Mouse (Mus musculus): ENCODE measurements around the gene Ccdc180. TPM values are rescaled to one million over a fixed set of nuclear protein-coding genes. Genes with fewer than 3 reads are reported as not detected.

Ccdc180 gene
- polyA plus RNA-seq, 1 experiment from 2014 or later: 0.05 TPM

DNA sequence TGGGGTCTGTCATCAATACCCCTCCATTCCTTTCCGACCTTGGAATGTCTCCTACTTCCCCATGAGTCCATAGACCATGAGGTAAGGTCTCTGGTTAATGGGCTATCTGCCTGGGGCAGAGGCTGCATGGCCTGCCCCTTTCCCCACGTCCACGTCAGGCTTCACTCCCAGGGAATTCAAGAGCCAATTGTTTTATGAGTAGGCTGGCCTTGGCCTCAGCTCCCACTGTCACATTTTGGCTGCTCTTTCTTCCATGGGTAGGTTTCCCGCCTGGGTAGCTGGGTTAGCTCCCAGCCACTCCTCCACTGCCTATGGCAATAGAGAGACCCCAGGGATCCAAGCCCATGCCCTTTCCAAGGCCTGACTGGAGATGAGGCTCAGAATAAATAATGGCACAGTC lies 38.5 kb downstream of the Ccdc180 start:
- no peaks in the 10 kb centered on the region for H3K36me3 ChIP-seq (ENCODE audit: control insufficient read depth, insufficient read depth, low read length)
- H3K9ac ChIP-seq (ENCODE audit: low read length): no peak overlapping the region
- H3K4me2 ChIP-seq (ENCODE audit: low read depth): no peak overlapping the region
- no peaks in the 10 kb centered on the region for H3K27me3 ChIP-seq (ENCODE audit: control insufficient read depth, insufficient read depth, low read length)
- DNase-seq (ENCODE audit: low spot score): no peak
- H3K9me3 ChIP-seq (ENCODE audit: control insufficient read depth, low read length): no peaks in the 10 kb centered on the region
- WGBS: 72% methylated on average over 4 of the region's 4 CpGs
- no peaks in the 10 kb centered on the region for H3K4me1 ChIP-seq (ENCODE audit: control insufficient read depth, insufficient read depth, low read length)
- no peak overlapping the region for H3K4me3 ChIP-seq (ENCODE audit: low read depth, low read length)
- ATAC-seq (ENCODE audit: insufficient read depth, low FRiP score, low TSS enrichment): no peak
- H3K27ac ChIP-seq (ENCODE audit: low read depth, low read length): no peak overlapping the region

DNA sequence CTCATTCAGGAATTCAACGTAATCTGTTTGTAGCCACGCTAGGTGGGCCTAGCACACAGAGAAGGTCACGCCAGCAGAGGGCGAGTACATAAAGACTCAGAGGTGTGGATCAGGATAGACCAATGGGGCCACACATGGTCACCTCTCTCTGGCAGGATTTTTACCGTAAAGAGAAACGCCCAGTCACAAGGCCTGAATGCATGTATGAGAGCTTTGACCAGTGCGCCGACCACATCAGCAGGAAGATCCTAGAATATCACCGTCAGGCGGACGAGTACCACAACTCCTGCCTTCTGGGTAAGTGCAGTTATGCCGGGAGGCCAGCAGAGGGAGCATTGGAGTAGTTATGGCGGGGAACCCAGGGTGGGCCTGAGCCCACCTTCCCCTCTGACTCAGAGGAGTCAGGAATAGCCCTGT lies 51.5 kb downstream of the Ccdc180 start:
- peak; percentile 69 for DNase-seq (ENCODE audit: low spot score)
- ATAC-seq (ENCODE audit: insufficient read depth, low FRiP score, low TSS enrichment): no peak
- Histone ChIP-seq H3K27ac (ENCODE audit: low read depth, low read length) (no peak overlapping the region), H3K4me3 (ENCODE audit: low read depth, low read length) (no peak overlapping the region), H3K9me3 (ENCODE audit: control insufficient read depth, low read length) (no peaks in the 10 kb centered on the region), H3K27me3 (ENCODE audit: control insufficient read depth, insufficient read depth, low read length) (no peaks in the 10 kb centered on the region), H3K4me2 (ENCODE audit: low read depth) (no peak overlapping the region), H3K9ac (ENCODE audit: low read length) (no peak overlapping the region), H3K36me3 (ENCODE audit: control insufficient read depth, insufficient read depth, low read length) (no peaks in the 10 kb centered on the region), H3K4me1 (ENCODE audit: control insufficient read depth, insufficient read depth, low read length) (no peaks in the 10 kb centered on the region)
- WGBS: 33% methylated on average over 13 of the region's 13 CpGs

DNA sequence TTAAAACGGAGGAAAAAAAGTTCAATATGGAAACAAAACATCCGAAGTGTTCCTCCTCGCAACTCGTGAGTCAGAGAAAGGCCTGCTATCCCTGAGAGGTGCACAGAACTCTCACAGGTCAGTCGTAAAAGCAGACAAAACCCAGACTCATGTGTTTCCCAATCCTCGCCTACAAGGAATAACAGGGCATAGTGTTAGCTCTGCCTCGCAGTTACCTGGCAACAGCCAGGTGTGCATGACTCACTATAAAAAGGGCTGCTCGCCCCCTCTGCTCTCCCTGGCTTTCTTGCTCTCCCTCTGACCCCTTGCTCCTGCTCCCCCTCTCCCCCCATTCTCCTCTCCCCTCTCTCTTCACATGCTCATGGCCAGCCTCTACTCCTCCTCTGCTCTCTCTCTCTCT lies 57.6 kb downstream of the Ccdc180 start:
- no peaks in the 10 kb centered on the region for H3K36me3 ChIP-seq (ENCODE audit: control insufficient read depth, insufficient read depth, low read length)

DNA sequence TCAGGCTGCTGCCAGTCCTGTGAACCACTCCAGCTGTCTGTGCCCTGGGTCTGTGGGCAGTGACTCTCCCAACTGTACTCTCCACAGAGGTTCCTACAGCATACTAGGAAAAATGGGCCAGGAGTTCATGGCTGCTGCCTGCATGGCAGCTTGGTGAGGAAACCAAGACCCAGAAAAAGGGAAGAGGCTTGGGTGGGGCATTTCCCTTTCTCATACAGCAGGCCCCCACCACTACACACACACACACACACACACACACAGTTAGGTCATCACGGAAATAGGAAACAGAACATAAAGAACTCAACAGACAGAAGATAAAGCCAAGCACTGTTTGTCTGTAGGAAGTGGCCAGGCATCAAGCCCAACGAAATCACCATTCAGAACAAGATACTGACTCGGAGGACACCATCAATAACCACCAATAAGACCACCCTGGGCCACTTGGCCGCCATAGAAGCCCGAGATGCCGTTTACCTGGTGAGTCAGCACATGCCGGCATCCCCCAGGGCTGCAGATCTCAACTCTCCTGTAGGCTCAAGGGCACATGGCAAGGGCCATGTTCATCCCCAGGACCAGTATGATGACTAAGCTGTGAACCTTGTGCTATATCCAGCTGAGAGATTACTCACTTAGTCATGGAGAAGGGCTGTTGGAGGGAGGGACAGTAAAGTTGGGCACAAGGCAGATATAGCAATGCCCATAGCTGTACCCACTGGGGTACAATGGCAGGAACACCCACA lies 59.2 kb downstream of the Ccdc180 start:
- no peak for ATAC-seq (ENCODE audit: insufficient read depth, low FRiP score, low TSS enrichment)
- H3K36me3 ChIP-seq (ENCODE audit: control insufficient read depth, insufficient read depth, low read length): no peaks in the 10 kb centered on the region

More for the DNA sequence above, 57.6 kb downstream of the Ccdc180 start:
- no peak for ATAC-seq (ENCODE audit: insufficient read depth, low FRiP score, low TSS enrichment)
- H3K4me2 ChIP-seq (ENCODE audit: low read depth): no peak overlapping the region
- no peak for DNase-seq (ENCODE audit: low spot score)
- no peak overlapping the region for H3K27ac ChIP-seq (ENCODE audit: low read depth, low read length)
- no peak overlapping the region for H3K9ac ChIP-seq (ENCODE audit: low read length)
- H3K4me3 ChIP-seq (ENCODE audit: low read depth, low read length): no peak overlapping the region
- no peaks in the 10 kb centered on the region for H3K4me1 ChIP-seq (ENCODE audit: control insufficient read depth, insufficient read depth, low read length)
- 82% methylated on average over 8 of the region's 8 CpGs for WGBS
- H3K27me3 ChIP-seq (ENCODE audit: control insufficient read depth, insufficient read depth, low read length): no peaks in the 10 kb centered on the region
- H3K9me3 ChIP-seq (ENCODE audit: control insufficient read depth, low read length): no peaks in the 10 kb centered on the region

DNA sequence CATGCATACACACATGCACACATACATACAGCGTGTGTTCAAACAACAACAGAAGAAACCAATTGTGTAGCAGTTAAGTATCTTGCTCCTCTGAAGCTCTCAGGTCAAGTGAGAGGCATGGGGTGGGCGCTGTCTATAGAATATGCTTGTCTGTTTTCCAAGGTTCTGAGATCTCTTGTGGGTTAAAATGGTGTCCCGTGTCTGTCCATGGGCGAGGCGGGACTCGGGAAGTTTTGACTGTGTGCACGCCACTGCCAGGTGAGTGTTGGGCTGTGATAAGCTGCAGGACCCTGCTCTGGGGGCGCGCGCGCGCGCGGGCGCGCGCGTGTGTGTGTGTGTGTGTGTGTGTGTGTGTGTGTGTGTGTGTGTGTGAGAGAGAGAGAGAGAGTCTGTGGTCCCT lies 61.7 kb downstream of the Ccdc180 start:
- WGBS: 94% methylated on average over 17 of the region's 18 CpGs
- DNase-seq (ENCODE audit: low spot score) (no peak), ATAC-seq (ENCODE audit: insufficient read depth, low FRiP score, low TSS enrichment) (no peak)

More for the DNA sequence above, 59.2 kb downstream of the Ccdc180 start:
- WGBS: 85% methylated on average over 7 of the region's 7 CpGs
- Histone ChIP-seq H3K4me3 (ENCODE audit: low read depth, low read length) (no peak overlapping the region), H3K27me3 (ENCODE audit: control insufficient read depth, insufficient read depth, low read length) (no peaks in the 10 kb centered on the region), H3K4me1 (ENCODE audit: control insufficient read depth, insufficient read depth, low read length) (no peaks in the 10 kb centered on the region), H3K9me3 (ENCODE audit: control insufficient read depth, low read length) (no peaks in the 10 kb centered on the region), H3K4me2 (ENCODE audit: low read depth) (no peak overlapping the region), H3K9ac (ENCODE audit: low read length) (no peak overlapping the region), H3K27ac (ENCODE audit: low read depth, low read length) (no peak overlapping the region)
- DNase-seq (ENCODE audit: low spot score): no peak

DNA sequence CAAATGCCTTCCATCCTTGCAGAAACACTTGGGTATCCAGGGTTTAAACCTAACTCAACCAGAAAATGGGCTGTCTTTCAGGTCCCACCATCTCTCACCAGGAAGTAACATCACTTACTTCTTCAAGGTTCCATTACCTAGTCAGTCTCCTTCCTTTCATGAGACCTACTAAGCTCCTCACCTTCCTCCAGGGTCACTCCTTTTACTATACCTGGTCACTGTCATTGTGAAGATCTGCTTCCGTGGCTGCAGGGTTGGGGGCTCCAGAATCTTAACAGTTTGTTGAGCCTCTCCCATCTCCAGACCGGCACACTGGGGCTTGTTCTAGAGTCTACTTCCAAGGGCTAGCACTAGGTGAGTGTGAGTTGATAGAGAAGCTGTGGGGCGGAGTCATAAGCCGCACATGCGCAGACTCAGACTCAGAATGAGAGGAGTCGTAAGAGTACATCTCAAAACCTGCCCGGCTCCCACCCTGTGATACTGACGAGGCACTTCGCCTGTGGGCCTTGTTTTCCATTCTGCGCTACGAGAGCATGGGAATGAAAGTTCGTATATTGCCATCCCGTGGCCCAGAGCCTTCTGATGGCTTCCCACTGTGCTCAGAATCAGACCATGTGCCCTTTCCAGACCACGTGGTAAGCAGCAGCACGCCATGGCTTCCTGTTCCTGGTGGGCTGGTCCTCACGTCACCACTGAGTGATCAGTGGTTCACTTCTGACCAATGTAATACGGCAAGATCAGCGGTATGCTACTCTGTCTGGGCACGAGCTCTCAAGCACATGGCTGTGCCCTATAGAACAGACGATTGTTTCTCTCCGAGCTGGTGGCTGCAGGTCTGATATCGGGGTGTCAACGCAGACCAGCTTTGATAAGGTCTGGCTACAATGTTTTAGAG lies 63.2 kb downstream of the Ccdc180 start:
- no peaks in the 10 kb centered on the region for H3K27me3 ChIP-seq (ENCODE audit: control insufficient read depth, insufficient read depth, low read length)
- no peak overlapping the region for H3K9ac ChIP-seq (ENCODE audit: low read length)
- ATAC-seq (ENCODE audit: insufficient read depth, low FRiP score, low TSS enrichment) (no peak), DNase-seq (ENCODE audit: low spot score) (no peak)
- H3K4me2 ChIP-seq (ENCODE audit: low read depth): no peak overlapping the region
- no peaks in the 10 kb centered on the region for H3K36me3 ChIP-seq (ENCODE audit: control insufficient read depth, insufficient read depth, low read length)
- H3K4me1 ChIP-seq (ENCODE audit: control insufficient read depth, insufficient read depth, low read length): no peaks in the 10 kb centered on the region
- H3K27ac ChIP-seq (ENCODE audit: low read depth, low read length): no peak overlapping the region
- WGBS: 90% methylated on average over 23 of the region's 23 CpGs
- H3K4me3 ChIP-seq (ENCODE audit: low read depth, low read length): no peak overlapping the region
- H3K9me3 ChIP-seq (ENCODE audit: control insufficient read depth, low read length): no peaks in the 10 kb centered on the region

More for the DNA sequence above, 61.7 kb downstream of the Ccdc180 start:
- Histone ChIP-seq H3K27ac (ENCODE audit: low read depth, low read length) (no peak overlapping the region), H3K4me1 (ENCODE audit: control insufficient read depth, insufficient read depth, low read length) (no peaks in the 10 kb centered on the region), H3K4me3 (ENCODE audit: low read depth, low read length) (no peak overlapping the region), H3K9me3 (ENCODE audit: control insufficient read depth, low read length) (no peaks in the 10 kb centered on the region), H3K9ac (ENCODE audit: low read length) (no peak overlapping the region), H3K4me2 (ENCODE audit: low read depth) (no peak overlapping the region), H3K27me3 (ENCODE audit: control insufficient read depth, insufficient read depth, low read length) (no peaks in the 10 kb centered on the region), H3K36me3 (ENCODE audit: control insufficient read depth, insufficient read depth, low read length) (no peaks in the 10 kb centered on the region)

DNA sequence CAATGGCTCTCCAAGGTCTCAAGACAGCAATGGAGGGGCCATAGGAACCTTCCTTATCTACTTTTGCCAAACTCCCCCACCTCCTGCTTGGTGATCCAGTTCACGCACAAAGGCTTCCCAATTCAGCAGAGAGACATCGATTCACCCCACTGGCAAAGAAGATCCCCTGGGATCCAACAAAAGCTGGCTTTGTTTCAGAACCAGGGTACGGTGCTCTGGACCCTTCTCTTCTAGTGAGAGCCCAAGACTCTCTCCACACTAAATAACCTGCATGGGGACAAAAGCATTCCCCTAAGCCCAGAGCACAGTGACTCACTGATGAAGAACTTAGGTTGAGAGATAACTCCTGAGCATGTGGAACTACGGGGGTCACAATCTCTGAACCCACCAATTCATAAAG lies 65.1 kb downstream of the Ccdc180 start:
- H3K4me1 ChIP-seq (ENCODE audit: control insufficient read depth, insufficient read depth, low read length): no peaks in the 10 kb centered on the region
- DNase-seq (ENCODE audit: low spot score): no peak
- H3K9ac ChIP-seq (ENCODE audit: low read length): no peak overlapping the region
- ATAC-seq (ENCODE audit: insufficient read depth, low FRiP score, low TSS enrichment): no peak
- H3K36me3 ChIP-seq (ENCODE audit: control insufficient read depth, insufficient read depth, low read length): no peaks in the 10 kb centered on the region
- H3K4me2 ChIP-seq (ENCODE audit: low read depth): no peak overlapping the region
- no peak overlapping the region for H3K27ac ChIP-seq (ENCODE audit: low read depth, low read length)
- no peaks in the 10 kb centered on the region for H3K27me3 ChIP-seq (ENCODE audit: control insufficient read depth, insufficient read depth, low read length)
- 89% methylated on average over 4 of the region's 4 CpGs for WGBS
- H3K4me3 ChIP-seq (ENCODE audit: low read depth, low read length): no peak overlapping the region
- no peaks in the 10 kb centered on the region for H3K9me3 ChIP-seq (ENCODE audit: control insufficient read depth, low read length)

DNA sequence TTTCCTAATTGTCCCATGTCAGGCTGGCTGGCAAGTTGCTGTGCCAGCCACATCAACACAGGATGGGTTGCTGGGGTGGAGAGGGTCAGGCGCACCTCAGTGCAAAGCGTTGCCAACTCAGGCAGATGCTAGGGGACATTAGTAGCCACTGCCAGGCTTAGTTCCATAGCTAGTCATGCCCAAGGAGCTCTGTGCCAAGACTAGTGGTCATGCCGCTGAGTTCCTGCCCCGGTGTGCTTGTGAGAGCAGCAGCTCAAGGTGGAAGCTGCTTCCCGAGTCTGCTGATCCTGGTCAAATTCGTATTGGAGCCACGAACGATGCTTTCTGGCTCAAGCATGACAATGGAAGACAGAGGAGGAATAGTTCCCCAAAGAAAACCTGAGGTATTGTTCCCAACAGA lies 66.0 kb downstream of the Ccdc180 start:
- no peak overlapping the region for H3K9ac ChIP-seq (ENCODE audit: low read length)
- H3K4me3 ChIP-seq (ENCODE audit: low read depth, low read length): no peak overlapping the region

More for the DNA sequence above, 66.0 kb downstream of the Ccdc180 start:
- H3K4me2 ChIP-seq (ENCODE audit: low read depth): no peak overlapping the region
- DNase-seq (ENCODE audit: low spot score) (no peak), ATAC-seq (ENCODE audit: insufficient read depth, low FRiP score, low TSS enrichment) (no peak)
- H3K27ac ChIP-seq (ENCODE audit: low read depth, low read length): no peak overlapping the region
- no peaks in the 10 kb centered on the region for H3K36me3 ChIP-seq (ENCODE audit: control insufficient read depth, insufficient read depth, low read length)
- 94% methylated on average over 8 of the region's 8 CpGs for WGBS
- no peaks in the 10 kb centered on the region for H3K27me3 ChIP-seq (ENCODE audit: control insufficient read depth, insufficient read depth, low read length)
- H3K4me1 ChIP-seq (ENCODE audit: control insufficient read depth, insufficient read depth, low read length): no peaks in the 10 kb centered on the region
- no peaks in the 10 kb centered on the region for H3K9me3 ChIP-seq (ENCODE audit: control insufficient read depth, low read length)

Data from neural tube, embryonic 11.5 days (tissue).